In the genomic region with DNA sequence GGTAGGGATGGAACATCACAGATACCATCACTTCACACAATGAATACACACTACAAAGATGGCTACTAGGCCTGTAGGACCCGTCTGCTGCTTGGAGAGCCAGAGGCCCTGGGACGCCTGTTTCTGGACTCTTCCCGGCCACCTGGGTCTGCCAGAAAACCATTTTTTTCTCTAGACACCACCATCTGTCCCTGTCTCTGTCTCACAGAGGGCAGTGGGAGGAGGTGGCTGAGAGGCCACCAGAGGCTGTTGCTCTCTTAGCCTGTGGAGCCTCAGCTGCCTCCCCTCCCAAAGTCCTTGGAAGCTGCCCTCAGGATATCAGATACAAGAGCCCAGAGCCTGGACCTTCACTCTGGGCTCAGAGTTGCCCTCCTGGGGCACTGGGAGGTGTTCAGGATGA, we compare ENCODE assay signal across 29 mouse cellular contexts. TPM values are rescaled to one million over a fixed set of nuclear protein-coding genes. Genes with fewer than 3 reads are reported as not detected.
DNase-seq lines count a peak whose midpoint lies in the region; ATAC-seq and TF ChIP-seq lines count a peak whose summit lies in the region.
"Had no signal": no experiment of that assay in that cellular context is flagged by ENCODE, and none has a peak within 500 bp of the region (broad histone marks: within the 10 kb centered on the region; RNA-seq: fewer than 3 reads in every experiment).

No protein-coding gene starts in this region.

- H3K9me3 ChIP-seq in hindbrain, postnatal 0 days (ENCODE audit: low read length): no peaks in the 10 kb centered on the region
- H3K9me3 ChIP-seq in hindbrain, embryonic 14.5 days (ENCODE audit: control insufficient read depth, low read length): no peaks in the 10 kb centered on the region
- H3K9me3 ChIP-seq: heart, embryonic 12.5 days; hindbrain, embryonic 12.5 days; liver, embryonic 13.5 days had no signal

- no peak for TF ChIP-seq CTCF in hindbrain, postnatal 0 days (IDR thresholded peaks at IDR 0.05; ENCODE audit: low read depth)

- intact Hi-C loops in gastrocnemius, postnatal 14 days (cut with DNase I; ENCODE audit: low total_unique reads): no loop called here

- peaks cover 17% of the 10 kb centered on the region; the same call in 1 of the 2 replicates for H3K36me3 ChIP-seq in hindbrain, postnatal 0 days (ENCODE audit: insufficient read depth, low read length)
- peaks cover 9% of the 10 kb centered on the region for H3K36me3 ChIP-seq in hindbrain, embryonic 14.5 days (replicated peaks; ENCODE audit: control insufficient read depth, insufficient read depth)
- H3K36me3 ChIP-seq: G1E; heart, embryonic 12.5 days; hindbrain, embryonic 12.5 days; liver, embryonic 13.5 days had no signal

- no peaks in the 10 kb centered on the region for H3K27me3 ChIP-seq in hindbrain, postnatal 0 days (ENCODE audit: insufficient read depth, low read length)
- H3K27me3 ChIP-seq in hindbrain, embryonic 14.5 days (ENCODE audit: control insufficient read depth, insufficient read depth, low read length): no peaks in the 10 kb centered on the region
- H3K27me3 ChIP-seq: CH12.LX had no signal

- H3K9ac ChIP-seq in hindbrain, postnatal 0 days (replicated peaks; ENCODE audit: low read length): no peak overlapping the region
- no peak overlapping the region for H3K9ac ChIP-seq in hindbrain, embryonic 14.5 days
- H3K9ac ChIP-seq: heart, embryonic 12.5 days; hindbrain, embryonic 12.5 days; liver, embryonic 13.5 days had no signal

- no peaks in the 10 kb centered on the region for H3K4me1 ChIP-seq in hindbrain, postnatal 0 days (ENCODE audit: insufficient read depth, low read length)
- no peaks in the 10 kb centered on the region for H3K4me1 ChIP-seq in hindbrain, embryonic 14.5 days (replicated peaks; ENCODE audit: control insufficient read depth, insufficient read depth, low read length)
- H3K4me1 ChIP-seq: liver, embryonic 13.5 days had no signal

- H3K4me3 ChIP-seq in hindbrain, postnatal 0 days (ENCODE audit: low read length): no peak overlapping the region
- no peak overlapping the region for H3K4me3 ChIP-seq in hindbrain, embryonic 14.5 days (replicated peaks; ENCODE audit: low read length)
- H3K4me3 ChIP-seq: heart, embryonic 12.5 days; hindbrain, embryonic 12.5 days; liver, embryonic 13.5 days had no signal

- peak; percentile 38 for DNase-seq in hindbrain, postnatal 0 days (ENCODE audit: low spot score)
- DNase-seq in hindbrain, embryonic 14.5 days (ENCODE audit: low spot score): no peak
- DNase-seq in brain, adult 2 months (ENCODE audit: low read depth, low spot score): peak; percentile 85
- DNase-seq in cerebellum, adult 18-20 months: peak; percentile 74 to 76
- DNase-seq in cerebellum, postnatal 14 days: peak; percentile 61 to 70
- DNase-seq in gastrocnemius, postnatal 14 days: no peak
- no peak for DNase-seq in adrenal gland, postnatal 10 days
- DNase-seq: gastrocnemius, postnatal 25 days; heart, adult 18-20 months; heart, postnatal 10 days; kidney, adult 9 months; liver, embryonic 13.5 days; lung, adult 2 months; lung, postnatal 14 days had no signal

- H3K4me2 ChIP-seq in hindbrain, postnatal 0 days (ENCODE audit: low read depth, low read length): no peak overlapping the region
- H3K4me2 ChIP-seq in hindbrain, embryonic 14.5 days (replicated peaks): no peak overlapping the region
- H3K4me2 ChIP-seq: heart, embryonic 12.5 days; hindbrain, embryonic 12.5 days; liver, embryonic 13.5 days had no signal

- peak; percentile 36; the same call in 1 of the 2 replicates for ATAC-seq in hindbrain, postnatal 0 days
- no peak for ATAC-seq in hindbrain, embryonic 14.5 days (ENCODE audit: low FRiP score)
- ATAC-seq: forebrain, embryonic 16.5 days; midbrain, embryonic 16.5 days; Patski had no signal

- 50% methylated on average over 3 of the region's 3 CpGs for WGBS in hindbrain, postnatal 0 days
- WGBS in hindbrain, embryonic 14.5 days: 48% methylated on average over 3 of the region's 3 CpGs

- H3K27ac ChIP-seq in hindbrain, postnatal 0 days: no peak overlapping the region
- H3K27ac ChIP-seq in hindbrain, embryonic 14.5 days: no peak overlapping the region
- H3K27ac ChIP-seq: hindbrain, embryonic 12.5 days; liver, embryonic 13.5 days had no signal

RNA-seq across cellular contexts. Expression of a gene that starts 10.7 kb away (rescaled TPM):
- not detected in 2 replicates for total RNA-seq in hindbrain, postnatal 0 days (2014; rRNA removed)
- 0.25 and 0.58 TPM in 2 replicates for polyA plus RNA-seq in hindbrain, postnatal 0 days (2015; fragmentation: Nextera tagmentation; extraction: Ambion mirVana)
- polyA plus RNA-seq in hindbrain, embryonic 14.5 days (2014; fragmentation: Nextera tagmentation; extraction: Ambion mirVana): 0.23 and 0.29 TPM in 2 replicates
- total RNA-seq in gastrocnemius, postnatal 14 days (2021): not detected
- total RNA-seq in adrenal gland, postnatal 10 days (2021): not detected
- total RNA-seq: adrenal gland, adult 18-20 months; CH12.LX; gastrocnemius, postnatal 25 days; heart, adult 18-20 months; heart, postnatal 10 days; left cerebral cortex, postnatal 25 days; megakaryocyte progenitor cell, adult 5-6 weeks had no signal
- polyA plus RNA-seq: embryonic facial prominence, embryonic 14.5 days; G1E; heart, embryonic 12.5 days; intestine, embryonic 14.5 days; limb, embryonic 14.5 days; liver, embryonic 13.5 days; lung, adult 2 months; Patski; spleen, adult 2 months; urinary bladder, adult 2 months had no signal

Comparison
In these comparisons a context has a peak if more than half of its experiments do, and no peak if none do; other contexts are left out.
1. DNase-seq: peak in hindbrain, postnatal 0 days (single experiment), brain, adult 2 months (single experiment), cerebellum, adult 18-20 months (2 of 2) and cerebellum, postnatal 14 days (2 of 2); none in hindbrain, embryonic 14.5 days (single experiment), gastrocnemius, postnatal 14 days (single experiment) and adrenal gland, postnatal 10 days (single experiment).